Mouse (Mus musculus) inflammation-experienced regulatory T-cells, adult 16 weeks (primary cell): ENCODE results near the gene Gm17521. TPM values are rescaled to one million over a fixed set of nuclear protein-coding genes. Genes with fewer than 3 reads are reported as not detected.

Experiments
- polyA plus RNA-seq: library from polyadenylated mRNA; unstranded; fragments of 100-300 nt; shearing (Covaris generic); gene quantifications from one replicate; pipeline ENCODE4 v1.2.1, GENCODE M21; 2017

Gene Gm17521
- polyA plus RNA-seq: not detected

DNA sequence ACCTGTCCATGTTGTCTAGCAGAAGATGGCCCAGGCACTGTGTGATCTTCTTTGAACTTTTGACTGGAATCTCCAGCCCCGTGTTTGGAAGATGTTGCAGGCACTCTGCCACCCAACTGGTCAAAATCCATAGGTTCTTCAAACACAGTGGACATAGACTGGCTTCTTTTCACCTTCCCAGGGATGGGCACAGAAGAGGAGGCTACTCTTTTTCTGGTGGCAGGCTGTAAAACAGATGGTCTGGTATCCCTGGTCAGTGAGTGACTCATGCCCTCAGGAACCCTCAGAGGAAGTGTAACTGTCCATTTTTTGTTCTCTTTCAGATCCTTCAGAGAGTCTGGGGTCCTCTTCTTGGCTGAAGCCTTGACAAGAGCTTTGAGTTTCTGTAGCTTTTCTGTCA, at the start of gene Gm17521:
Gm17521 (minus strand) TSS at position 101 of the 400 bp plus-strand sequence.

Other genes with a start within 250 kb of the Gm17521 start
- gene Cldn34c1, start 73.8 kb upstream of the Gm17521 start, polyA plus RNA-seq: 3.1 TPM
- gene Srsx, start 192.8 kb upstream of the Gm17521 start, polyA plus RNA-seq: not detected
- not detected for gene Gm17577, start 217.2 kb upstream of the Gm17521 start, polyA plus RNA-seq